Mouse (Mus musculus): Measurements from ENCODE around the gene Iqsec1. TPM values are rescaled to one million over a fixed set of nuclear protein-coding genes. Genes with fewer than 3 reads are reported as not detected.

The Iqsec1 gene
- total RNA-seq, 1 experiment from 2014 or later = 86.8 TPM

- no peak for DNase-seq
Measured at GRCm38 (mm10) chr6:90725526-90725925, 263.0 kb downstream of the Iqsec1 start.

GRCm38 (mm10) chr6:90722993-90723392 is 265.5 kb downstream of the Iqsec1 start:
- no peak for DNase-seq

- DNase-seq = peak; percentile 84
Measured at GRCm38 (mm10) chr6:90720996-90721746, 267.3 kb downstream of the Iqsec1 start.

GRCm38 (mm10) chr6:90720201-90720600 is 268.3 kb downstream of the Iqsec1 start:
- DNase-seq = no peak

- DNase-seq = no peak
Measured at GRCm38 (mm10) chr6:90719402-90719801, 269.1 kb downstream of the Iqsec1 start.

- no peak for DNase-seq
Measured at GRCm38 (mm10) chr6:90718477-90718876, 270.0 kb downstream of the Iqsec1 start.

GRCm38 (mm10) chr6:90717711-90718110 is 270.8 kb downstream of the Iqsec1 start:
- peak; percentile 50 for DNase-seq

- no peak for DNase-seq
Measured at GRCm38 (mm10) chr6:90716853-90717252, 271.6 kb downstream of the Iqsec1 start.

- DNase-seq = peak; percentile 94
Measured at GRCm38 (mm10) chr6:90716066-90716704, 272.3 kb downstream of the Iqsec1 start.

GRCm38 (mm10) chr6:90715245-90715905 is 273.1 kb downstream of the Iqsec1 start:
- no peak for DNase-seq

GRCm38 (mm10) chr6:90713650-90714049 is 274.8 kb downstream of the Iqsec1 start:
- no peak for DNase-seq

GRCm38 (mm10) chr6:90712486-90713480 is 275.7 kb downstream of the Iqsec1 start:
- DNase-seq = peak; percentile 65

- no peak for DNase-seq
Measured at GRCm38 (mm10) chr6:90712063-90712462, 276.4 kb downstream of the Iqsec1 start.

- no peak for DNase-seq
Measured at GRCm38 (mm10) chr6:90711476-90712035, 276.9 kb downstream of the Iqsec1 start.

GRCm38 (mm10) chr6:90710778-90711177 is 277.7 kb downstream of the Iqsec1 start:
- no peak for DNase-seq

- no peak for DNase-seq
Measured at GRCm38 (mm10) chr6:90709929-90710777, 278.3 kb downstream of the Iqsec1 start.

- no peak for DNase-seq
Measured at GRCm38 (mm10) chr6:90708061-90708618, 280.3 kb downstream of the Iqsec1 start.

GRCm38 (mm10) chr6:90707143-90707542 is 281.3 kb downstream of the Iqsec1 start:
- DNase-seq = peak; percentile 46

GRCm38 (mm10) chr6:90706490-90706889 is 282.0 kb downstream of the Iqsec1 start:
- no peak for DNase-seq

- no peak for DNase-seq
Measured at GRCm38 (mm10) chr6:90705738-90706137, 282.7 kb downstream of the Iqsec1 start.

All from adrenal gland, postnatal 14 days (tissue).